Mouse (Mus musculus) midbrain, embryonic 15.5 days (tissue): ENCODE measurements at regions not wholly inside any gene's neighbourhood (a gene's known extent, or its start where the extent isn't known, plus 50 kb on each side); places are given as distances from the start of the nearest gene placed in this dataset.

ENCODE experiments used
- ATAC-seq: fragments of 200-750 bp; cut with Nextera tagmentation; replicated peaks from 2 replicates; pipeline ENCODE4 v1.8.0; 2017; ENCODE audit warnings: moderate TSS enrichment
- H3K27ac ChIP-seq: fragments of 300-500 bp; sonication (generic); 2 replicates; pipeline ENCODE4 v1.5.1; 2015; ENCODE audit warnings: mild to moderate bottlenecking, inconsistent platforms
- H3K27me3 ChIP-seq: fragments of 300-500 bp; sonication (generic); replicated peaks from 2 replicates; pipeline ENCODE4 v1.6.1; 2015; ENCODE audit warnings: inconsistent platforms
- H3K36me3 ChIP-seq: fragments of 300-500 bp; sonication (generic); replicated peaks from 2 replicates; pipeline ENCODE4 v1.6.1; 2015; ENCODE audit warnings: inconsistent platforms
- H3K4me1 ChIP-seq: fragments of 300-500 bp; sonication (generic); 2 replicates; pipeline ENCODE4 v1.6.1; 2015; ENCODE audit warnings: inconsistent platforms
- H3K4me2 ChIP-seq: fragments of 300-500 bp; sonication (generic); 2 replicates; pipeline ENCODE4 v1.6.1; 2015; ENCODE audit warnings: inconsistent platforms, mild to moderate bottlenecking, moderate library complexity
- H3K4me3 ChIP-seq: fragments of 300-500 bp; sonication (generic); 2 replicates; pipeline ENCODE4 v1.5.1; 2015; ENCODE audit warnings: mild to moderate bottlenecking, inconsistent platforms
- H3K9ac ChIP-seq: fragments of 300-500 bp; sonication (generic); 2 replicates; pipeline ENCODE4 v1.6.1; 2015; ENCODE audit warnings: mild to moderate bottlenecking, inconsistent platforms
- H3K9me3 ChIP-seq: fragments of 300-500 bp; sonication (generic); 2 replicates; pipeline ENCODE4 v1.6.1; 2016; ENCODE audit warnings: inconsistent platforms
- WGBS: fragments of 180-500 bp; shearing (Covaris S2); methylation state at CpG from one replicate; pipeline ENCODE4 v1.1.7; 2015; ENCODE audit warnings: mixed read lengths; 5-methylcytosine and 5-hydroxymethylcytosine counted together

DNA sequence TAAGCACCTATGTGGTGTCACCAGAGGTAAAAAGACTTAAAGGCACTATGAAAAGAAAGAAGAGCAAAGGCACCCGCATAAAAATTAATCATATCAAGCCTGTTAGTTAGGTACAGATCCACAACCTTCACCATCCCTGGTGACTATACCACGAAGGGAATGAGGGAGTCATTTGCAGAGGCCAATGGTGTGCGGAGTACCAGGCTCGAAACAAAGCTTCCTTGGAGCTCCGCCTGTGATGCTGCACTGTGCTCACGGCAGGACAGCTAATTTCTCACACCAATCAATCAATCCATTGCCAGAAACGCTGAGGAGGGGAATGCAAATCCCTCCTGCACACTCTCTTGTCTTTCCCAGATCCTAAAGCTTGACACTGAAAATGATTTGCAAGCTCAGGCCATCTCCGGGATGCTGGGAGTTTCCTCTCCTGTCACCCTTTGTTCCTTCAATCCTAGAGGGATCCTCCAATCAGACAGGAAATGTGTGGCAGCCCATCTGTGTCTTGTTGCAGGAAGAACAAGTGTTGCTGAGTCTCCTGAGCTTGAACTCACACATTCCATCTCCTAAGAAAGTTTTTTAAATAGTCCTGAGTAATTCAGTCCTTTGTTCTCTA lies 653.6 kb downstream of the Diaph3 start:
- no peak for ATAC-seq
- H3K4me2 ChIP-seq, result no peak overlapping the region
- 56% methylated on average over 8 of the region's 8 CpGs for WGBS
- no peak overlapping the region for H3K27ac ChIP-seq
- H3K36me3 ChIP-seq, result no peaks in the 10 kb centered on the region
- no peaks in the 10 kb centered on the region for H3K9me3 ChIP-seq
- no peaks in the 10 kb centered on the region for H3K27me3 ChIP-seq
- H3K4me1 ChIP-seq, result peaks cover 8% of the 10 kb centered on the region; the same call in 1 of the 2 replicates
- H3K4me3 ChIP-seq, result no peak overlapping the region
- H3K9ac ChIP-seq, result no peak overlapping the region

DNA sequence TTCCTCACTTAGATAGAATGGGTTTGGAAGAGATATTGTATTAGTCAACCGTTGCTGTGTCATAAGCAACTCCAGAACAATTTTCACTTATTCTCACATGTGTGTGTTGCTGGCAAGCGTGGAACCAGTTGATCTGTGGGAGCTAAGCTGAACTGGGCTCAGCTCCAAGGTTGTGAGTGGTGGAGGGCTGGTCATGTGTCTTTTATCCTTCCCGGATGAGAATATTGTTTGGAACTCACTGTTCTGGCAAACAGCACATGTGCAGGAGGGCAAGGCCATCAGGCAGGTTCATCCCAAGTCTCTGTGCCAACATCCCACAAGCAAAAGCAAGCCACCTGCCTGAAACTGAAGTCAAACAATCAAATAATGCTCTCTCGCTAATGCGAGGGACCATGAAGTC lies 656.8 kb downstream of the Diaph3 start:
- H3K27me3 ChIP-seq, result no peaks in the 10 kb centered on the region
- no peak overlapping the region for H3K4me2 ChIP-seq
- H3K4me1 ChIP-seq, result no peaks in the 10 kb centered on the region; the same call in 1 of the 2 replicates
- no peak overlapping the region for H3K4me3 ChIP-seq
- no peak overlapping the region for H3K9ac ChIP-seq
- no peaks in the 10 kb centered on the region for H3K9me3 ChIP-seq
- no peak for ATAC-seq
- 83% methylated on average over 5 of the region's 5 CpGs for WGBS
- no peak overlapping the region for H3K27ac ChIP-seq
- H3K36me3 ChIP-seq, result no peaks in the 10 kb centered on the region

DNA sequence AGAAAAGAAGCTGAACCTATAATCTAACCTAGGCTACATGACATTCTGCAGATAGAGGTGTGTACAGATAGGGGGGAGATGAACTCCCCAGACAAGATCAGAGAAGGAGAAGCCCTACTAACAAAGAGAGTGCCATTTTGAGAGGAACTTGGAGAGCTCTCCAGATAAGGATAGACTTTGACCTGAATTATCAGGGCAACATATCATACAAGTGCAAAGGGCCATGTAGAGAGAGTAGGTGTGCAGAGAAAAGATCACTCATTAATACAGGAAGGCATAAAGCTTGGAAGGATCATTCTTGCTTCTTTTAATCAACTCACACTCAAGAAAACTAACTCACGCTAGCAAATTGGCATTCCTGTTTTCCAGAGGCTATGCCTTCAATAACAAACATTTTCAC lies 667.4 kb downstream of the Diaph3 start:
- no peak overlapping the region for H3K4me3 ChIP-seq
- no peaks in the 10 kb centered on the region for H3K9me3 ChIP-seq
- no peaks in the 10 kb centered on the region for H3K4me1 ChIP-seq
- ATAC-seq, result no peak
- no peak overlapping the region for H3K9ac ChIP-seq
- WGBS, result 93% methylated on average over 1 of the region's 1 CpGs
- H3K27me3 ChIP-seq, result no peaks in the 10 kb centered on the region
- H3K36me3 ChIP-seq, result no peaks in the 10 kb centered on the region
- H3K27ac ChIP-seq, result no peak overlapping the region
- H3K4me2 ChIP-seq, result no peak overlapping the region

DNA sequence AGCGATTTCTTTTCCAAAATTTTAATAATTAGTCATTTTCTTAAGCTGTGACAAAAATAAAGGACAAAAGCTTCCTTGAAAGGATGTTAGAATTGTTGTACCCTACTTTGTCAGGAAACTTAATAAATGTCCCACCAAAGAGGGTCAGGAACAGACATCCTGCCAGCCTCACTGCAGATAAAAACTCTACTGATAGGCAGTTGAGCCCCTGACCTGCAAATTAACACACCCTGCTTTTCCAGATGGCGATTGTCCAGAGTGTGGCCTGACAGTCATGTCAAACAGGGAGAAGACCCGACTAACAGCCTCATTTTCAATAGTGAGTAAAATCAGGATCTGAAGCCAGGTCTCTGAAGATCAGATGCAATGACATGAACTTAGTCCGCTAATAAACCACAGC lies 670.6 kb downstream of the Diaph3 start:
- Histone ChIP-seq H3K4me1 (no peaks in the 10 kb centered on the region), H3K9me3 (no peaks in the 10 kb centered on the region), H3K27ac (no peak overlapping the region), H3K27me3 (0 out of 2 replicates have a peak, but pooled peaks cover 3% of the 10 kb centered on the region), H3K4me2 (no peak overlapping the region), H3K36me3 (no peaks in the 10 kb centered on the region), H3K4me3 (no peak overlapping the region), H3K9ac (no peak overlapping the region)
- WGBS, result 73% methylated on average over 4 of the region's 4 CpGs
- ATAC-seq, result no peak

DNA sequence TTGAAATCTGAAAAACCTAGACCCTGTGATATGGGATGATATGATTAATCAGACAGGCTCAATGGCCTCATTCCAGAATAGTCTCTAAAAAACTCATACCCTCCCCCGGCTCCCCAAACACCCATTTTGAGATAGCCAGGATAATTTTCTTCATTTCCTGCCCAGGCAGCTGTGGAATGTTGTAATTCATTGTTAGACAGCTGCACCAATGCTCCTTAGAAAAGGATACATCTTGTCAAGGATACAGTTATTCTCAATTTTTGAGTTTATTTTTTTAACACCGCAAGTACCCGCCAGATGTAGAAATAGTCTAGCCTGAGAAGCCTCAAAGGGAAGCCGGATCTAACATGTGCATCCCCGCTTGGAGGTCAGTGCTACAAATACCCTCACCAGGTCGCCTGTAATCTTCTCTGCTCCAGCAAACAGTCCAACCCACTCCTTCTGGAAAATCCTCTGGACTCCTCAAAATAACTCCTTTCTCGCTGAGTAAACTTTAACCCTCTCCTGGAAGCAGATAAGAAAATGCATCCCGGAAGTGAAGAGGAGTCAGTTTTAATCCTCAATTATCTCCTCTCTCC lies 673.1 kb downstream of the Diaph3 start:
- no peaks in the 10 kb centered on the region for H3K36me3 ChIP-seq
- no peak overlapping the region for H3K27ac ChIP-seq
- WGBS, result 36% methylated on average over 8 of the region's 8 CpGs
- H3K4me3 ChIP-seq, result no peak overlapping the region
- H3K27me3 ChIP-seq, result 0 out of 2 replicates have a peak, but pooled peaks cover 3% of the 10 kb centered on the region
- ATAC-seq, result no peak
- H3K4me1 ChIP-seq, result no peaks in the 10 kb centered on the region
- no peak overlapping the region for H3K4me2 ChIP-seq
- H3K9me3 ChIP-seq, result no peaks in the 10 kb centered on the region
- H3K9ac ChIP-seq, result no peak overlapping the region

DNA sequence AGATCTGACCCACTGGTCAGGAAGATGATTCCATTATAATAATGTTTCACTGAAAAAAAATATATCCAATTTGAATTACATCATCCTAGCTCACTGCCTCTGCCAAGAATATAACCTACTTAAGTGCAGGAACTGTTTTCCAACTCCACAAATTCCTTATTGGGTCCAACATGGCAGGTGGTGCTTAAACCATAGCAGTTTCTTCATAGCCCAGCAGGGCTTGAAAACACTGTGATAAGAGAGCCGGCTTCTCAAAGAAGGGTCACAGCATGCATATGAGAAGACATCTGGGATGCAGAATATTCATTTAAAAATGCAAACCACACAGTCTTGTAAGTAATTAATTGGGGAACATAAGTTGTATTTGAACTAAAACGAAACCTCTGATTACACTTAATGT lies 677.6 kb downstream of the Diaph3 start:
- WGBS, result 76% methylated on average over 2 of the region's 2 CpGs
- H3K4me1 ChIP-seq, result no peaks in the 10 kb centered on the region
- H3K4me3 ChIP-seq, result no peak overlapping the region
- no peak overlapping the region for H3K4me2 ChIP-seq
- no peak overlapping the region for H3K9ac ChIP-seq
- H3K9me3 ChIP-seq, result no peaks in the 10 kb centered on the region
- H3K27ac ChIP-seq, result no peak overlapping the region
- 0 out of 2 replicates have a peak, but pooled peaks cover 3% of the 10 kb centered on the region for H3K27me3 ChIP-seq
- H3K36me3 ChIP-seq, result no peaks in the 10 kb centered on the region
- ATAC-seq, result no peak

DNA sequence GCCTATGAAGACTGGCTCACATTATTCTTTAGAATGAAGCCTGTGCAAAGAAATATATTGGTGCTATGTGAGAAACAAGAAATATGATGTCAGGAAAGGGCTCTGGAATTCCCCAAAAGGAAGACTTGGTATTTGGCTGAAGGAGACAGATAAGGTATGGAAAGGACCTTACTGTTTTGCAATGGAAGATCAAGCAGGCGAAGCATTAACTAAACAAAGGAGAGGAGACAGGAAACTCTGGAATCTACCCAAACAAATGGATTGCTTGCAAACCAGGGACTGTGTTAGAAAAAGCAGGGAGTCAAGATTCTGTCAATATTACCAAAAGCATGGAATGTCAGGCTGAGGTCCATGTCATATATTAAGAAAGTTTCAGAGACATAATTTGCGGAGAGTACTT lies 687.9 kb downstream of the Diaph3 start:
- no peaks in the 10 kb centered on the region for H3K27me3 ChIP-seq
- H3K4me3 ChIP-seq, result no peak overlapping the region

DNA sequence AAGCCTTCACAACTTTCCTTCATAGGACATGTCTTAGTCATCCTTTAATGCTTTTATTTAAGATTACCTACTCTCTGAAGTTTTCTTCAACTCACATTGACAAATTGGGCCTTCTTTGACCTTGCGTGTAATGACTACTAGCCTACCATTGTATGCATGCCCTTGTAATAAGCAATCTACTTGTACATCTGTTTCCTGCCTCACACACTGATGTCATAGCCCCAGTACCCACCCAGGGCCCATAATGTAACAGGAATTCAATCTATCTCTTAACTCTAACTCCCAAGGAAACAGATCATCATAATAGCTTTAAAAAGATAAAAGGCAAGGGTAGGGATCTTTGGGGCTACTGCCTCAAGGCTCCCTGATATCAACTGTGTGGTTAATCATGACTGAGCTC lies 690.4 kb downstream of the Diaph3 start:
- no peak for ATAC-seq

More for the DNA sequence above, 687.9 kb downstream of the Diaph3 start:
- H3K9me3 ChIP-seq, result no peaks in the 10 kb centered on the region
- WGBS, result 92% methylated on average over 2 of the region's 2 CpGs
- H3K36me3 ChIP-seq, result no peaks in the 10 kb centered on the region
- H3K9ac ChIP-seq, result no peak overlapping the region
- H3K4me1 ChIP-seq, result no peaks in the 10 kb centered on the region
- no peak for ATAC-seq
- no peak overlapping the region for H3K4me2 ChIP-seq
- no peak overlapping the region for H3K27ac ChIP-seq

DNA sequence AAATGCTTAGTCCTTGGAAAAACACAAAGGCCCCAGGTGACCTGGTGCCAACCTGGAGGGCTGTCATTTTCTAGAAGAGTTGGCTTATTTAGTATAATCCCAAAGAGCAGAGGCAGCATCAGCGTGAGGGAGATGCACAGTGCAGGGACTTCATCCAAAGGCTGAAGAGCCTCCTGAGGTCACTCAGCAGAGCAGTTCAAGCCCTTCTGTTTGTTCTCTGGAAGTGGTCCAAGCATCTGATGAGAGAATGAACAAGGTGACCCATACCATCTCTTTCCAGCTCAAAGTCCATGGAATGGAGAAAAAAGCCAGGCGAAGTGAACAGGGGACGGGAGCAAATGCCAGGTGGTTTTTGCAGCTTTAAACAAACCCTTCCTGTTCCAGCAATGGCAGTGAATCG lies 695.9 kb downstream of the Diaph3 start:
- Histone ChIP-seq H3K36me3 (no peaks in the 10 kb centered on the region), H3K4me1 (no peaks in the 10 kb centered on the region), H3K9ac (no peak overlapping the region), H3K27ac (no peak overlapping the region), H3K4me3 (no peak overlapping the region), H3K9me3 (no peaks in the 10 kb centered on the region), H3K4me2 (no peak overlapping the region), H3K27me3 (no peaks in the 10 kb centered on the region)
- ATAC-seq, result no peak
- WGBS, result 82% methylated on average over 4 of the region's 4 CpGs

More for the DNA sequence above, 690.4 kb downstream of the Diaph3 start:
- no peak overlapping the region for H3K4me3 ChIP-seq
- no peak overlapping the region for H3K9ac ChIP-seq
- no peaks in the 10 kb centered on the region for H3K27me3 ChIP-seq
- H3K9me3 ChIP-seq, result no peaks in the 10 kb centered on the region
- no peaks in the 10 kb centered on the region for H3K4me1 ChIP-seq
- no peak overlapping the region for H3K27ac ChIP-seq
- 88% methylated on average over 1 of the region's 1 CpGs for WGBS
- no peaks in the 10 kb centered on the region for H3K36me3 ChIP-seq
- H3K4me2 ChIP-seq, result no peak overlapping the region

DNA sequence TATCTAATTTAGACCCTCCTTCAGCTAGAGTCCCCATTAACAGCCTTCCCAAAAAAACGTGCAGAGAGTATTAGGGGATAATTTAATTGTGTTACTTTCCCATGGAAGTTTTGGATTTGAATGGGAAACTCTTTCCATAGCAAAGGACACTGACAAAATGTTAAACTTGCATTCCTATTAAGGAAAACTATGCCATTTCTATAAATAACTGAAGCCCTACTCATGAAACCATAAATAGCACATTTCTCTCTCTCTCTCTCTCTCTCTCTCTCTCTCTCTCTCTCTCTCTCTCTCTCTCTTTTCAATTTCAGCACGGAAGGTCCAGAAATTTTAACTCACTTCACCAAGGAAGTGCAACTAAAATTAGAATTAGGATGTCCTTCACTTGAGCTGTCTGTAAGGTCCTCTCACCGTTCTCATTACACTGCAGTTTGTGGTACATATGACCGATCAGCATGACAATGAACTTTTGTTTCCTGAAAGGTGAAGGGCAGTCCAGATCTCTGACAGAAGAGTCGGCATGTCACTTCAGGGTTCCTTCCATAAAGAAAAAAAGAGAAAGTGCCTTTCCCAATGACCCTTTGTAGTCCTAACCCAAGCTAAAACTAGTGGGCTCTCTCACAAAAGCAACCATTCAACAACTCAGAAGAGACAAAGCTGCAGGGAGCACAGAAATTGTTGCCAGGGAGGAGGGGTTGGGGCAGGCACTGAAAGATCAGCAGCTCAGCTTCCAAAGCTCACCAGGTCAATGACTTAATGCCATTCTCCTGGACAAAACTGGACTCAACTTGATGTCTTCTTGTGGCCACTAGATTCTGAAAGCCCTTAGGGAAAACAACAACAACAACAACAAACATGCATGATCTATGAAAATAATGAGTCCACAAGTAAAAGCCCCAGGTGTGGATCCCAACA lies 696.9 kb downstream of the Diaph3 start:
- Histone ChIP-seq H3K9me3 (no peaks in the 10 kb centered on the region), H3K4me2 (no peak overlapping the region), H3K4me3 (no peak overlapping the region), H3K4me1 (no peaks in the 10 kb centered on the region), H3K36me3 (no peaks in the 10 kb centered on the region), H3K27ac (no peak overlapping the region), H3K27me3 (no peaks in the 10 kb centered on the region), H3K9ac (no peak overlapping the region)
- WGBS, result 33% methylated on average over 5 of the region's 5 CpGs
- no peak for ATAC-seq

DNA sequence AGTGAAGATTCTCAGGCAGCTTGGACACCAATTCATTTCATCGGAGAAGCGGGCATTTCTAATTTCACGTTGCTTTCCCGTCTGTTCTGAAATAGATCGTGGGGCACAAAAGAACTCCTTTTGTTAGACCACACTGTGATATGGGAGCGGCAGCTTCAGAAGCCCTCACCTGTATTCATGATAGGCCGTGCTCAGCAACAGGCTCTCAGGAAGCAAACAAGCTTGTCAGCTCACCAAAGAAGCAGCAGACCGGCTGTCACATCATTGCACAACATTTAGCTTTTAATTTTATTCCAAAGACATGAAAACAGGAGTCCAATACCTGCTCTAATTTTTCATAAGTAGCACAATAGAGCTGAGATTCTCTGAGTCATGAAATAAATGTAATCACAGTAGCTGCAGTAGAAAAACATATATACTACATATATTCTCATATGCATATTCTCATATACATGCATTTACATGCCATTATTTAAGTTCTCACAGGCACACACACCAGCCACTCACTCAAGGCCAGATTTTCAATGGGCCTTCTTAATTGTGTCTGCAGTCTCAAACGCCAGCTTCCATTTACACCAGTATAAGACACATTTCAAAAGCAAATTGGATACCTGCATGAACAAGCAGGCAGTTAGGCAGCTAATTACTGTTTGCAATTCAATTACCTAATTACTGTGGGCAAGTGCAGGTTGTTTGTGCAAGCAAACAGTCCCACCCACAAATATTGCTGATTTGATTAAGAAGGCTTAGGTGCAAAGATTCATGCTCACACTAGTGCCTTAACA lies 698.9 kb downstream of the Diaph3 start:
- Histone ChIP-seq H3K27me3 (no peaks in the 10 kb centered on the region), H3K4me2 (no peak overlapping the region), H3K9me3 (no peaks in the 10 kb centered on the region), H3K27ac (no peak overlapping the region), H3K9ac (no peak overlapping the region), H3K36me3 (no peaks in the 10 kb centered on the region), H3K4me1 (no peaks in the 10 kb centered on the region), H3K4me3 (no peak overlapping the region)
- 68% methylated on average over 9 of the region's 9 CpGs for WGBS
- ATAC-seq, result no peak

DNA sequence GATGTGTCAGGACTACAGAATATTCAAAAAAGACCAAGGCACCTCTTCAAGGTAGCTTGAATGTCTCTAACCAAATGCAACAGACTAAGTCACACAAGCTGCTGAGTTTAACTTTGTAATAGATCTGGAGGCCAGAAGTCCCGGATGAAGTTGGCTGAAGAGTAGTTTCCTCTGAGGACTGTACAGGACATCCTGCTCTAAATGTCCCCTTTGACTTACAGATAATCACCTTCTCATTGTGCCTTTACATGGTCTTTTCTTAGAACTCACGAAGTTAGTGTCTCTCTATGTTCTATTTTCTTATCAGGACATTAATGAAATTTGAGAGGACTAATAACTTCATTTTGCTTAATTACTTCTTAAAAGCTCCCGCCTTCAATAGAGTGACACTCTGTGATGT lies 703.7 kb downstream of the Diaph3 start:
- Histone ChIP-seq H3K27ac (no peak overlapping the region), H3K36me3 (no peaks in the 10 kb centered on the region), H3K4me2 (no peak overlapping the region), H3K9me3 (no peaks in the 10 kb centered on the region), H3K27me3 (no peaks in the 10 kb centered on the region), H3K4me3 (no peak overlapping the region), H3K4me1 (no peaks in the 10 kb centered on the region), H3K9ac (no peak overlapping the region)
- ATAC-seq, result no peak
- WGBS, result 86% methylated on average over 3 of the region's 3 CpGs
